Mouse (Mus musculus): Measurements from ENCODE around the gene Slc35e3. TPM values are rescaled to one million over a fixed set of nuclear protein-coding genes. Genes with fewer than 3 reads are reported as not detected.

Slc35e3 gene
- polyA plus RNA-seq, 1 experiment from 2014 or later = 22.4 TPM

DNA sequence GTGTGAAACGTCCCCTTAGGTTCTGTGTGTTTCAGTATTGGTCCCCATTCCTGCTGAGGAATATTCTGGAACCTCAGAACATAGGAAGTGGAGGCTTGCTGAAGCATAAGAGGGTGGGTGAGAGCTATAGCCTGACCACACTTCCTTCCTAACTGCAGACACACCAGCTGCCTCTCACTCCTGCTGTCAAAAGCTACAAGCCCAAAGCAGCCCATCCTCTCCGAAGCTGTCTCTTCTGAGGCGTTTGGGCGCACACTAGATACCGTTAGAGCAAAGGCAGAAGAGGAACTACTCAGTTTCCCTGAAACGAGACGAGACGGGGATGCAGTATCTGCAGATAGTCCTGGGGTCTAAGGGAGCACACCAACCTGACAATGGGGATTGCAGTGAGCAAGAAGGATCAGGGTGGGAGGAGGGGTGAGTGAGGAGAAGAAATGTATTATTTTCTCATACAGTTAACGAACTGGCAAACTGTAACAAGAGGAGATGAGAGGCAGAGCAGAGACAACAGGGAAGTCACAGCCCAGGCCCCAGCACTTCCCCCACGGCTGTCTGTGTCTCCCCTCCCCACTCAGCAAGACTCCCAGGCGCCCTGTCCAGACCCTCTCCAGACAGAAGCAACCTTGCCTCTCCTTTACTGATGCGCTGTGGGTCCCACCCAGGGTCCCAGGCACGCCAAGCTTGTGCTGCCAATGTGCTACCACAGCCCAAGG is 9.1 kb upstream of the Slc35e3 start:
- no peak for DNase-seq (ENCODE audit: extremely low spot score, low spot score)
- no peaks in the 10 kb centered on the region for H3K4me1 ChIP-seq
- no peak overlapping the region for H3K27ac ChIP-seq
- H3K4me3 ChIP-seq = no peak overlapping the region
- no peaks in the 10 kb centered on the region for H3K9me3 ChIP-seq
- WGBS = 91% methylated on average over 13 of the region's 13 CpGs
- peaks cover 98% of the 10 kb centered on the region for H3K36me3 ChIP-seq (replicated peaks)
- no peaks in the 10 kb centered on the region for H3K27me3 ChIP-seq (ENCODE audit: poor library complexity, severe bottlenecking)

- WGBS = 95% methylated on average over 7 of the region's 7 CpGs
- DNase-seq (ENCODE audit: extremely low spot score, low spot score) = no peak
- Histone ChIP-seq H3K27me3 (ENCODE audit: poor library complexity, severe bottlenecking) (no peaks in the 10 kb centered on the region), H3K27ac (no peak overlapping the region), H3K4me1 (no peaks in the 10 kb centered on the region), H3K9me3 (no peaks in the 10 kb centered on the region), H3K4me3 (no peak overlapping the region), H3K36me3 (replicated peaks) (peaks cover 98% of the 10 kb centered on the region)
Observed at GRCm38 (mm10) chr10:117754609-117754940, 8.4 kb upstream of the Slc35e3 start.

- 94% methylated on average over 8 of the region's 8 CpGs for WGBS
Observed at GRCm38 (mm10) chr10:117753711-117754608, 7.8 kb upstream of the Slc35e3 start.

GRCm38 (mm10) chr10:117752851-117753647 is 6.9 kb upstream of the Slc35e3 start:
- no peak for DNase-seq (ENCODE audit: extremely low spot score, low spot score)
- no peaks in the 10 kb centered on the region for H3K27me3 ChIP-seq (ENCODE audit: poor library complexity, severe bottlenecking)
- H3K4me3 ChIP-seq = no peak overlapping the region
- H3K36me3 ChIP-seq (replicated peaks) = peaks cover 98% of the 10 kb centered on the region
- no peaks in the 10 kb centered on the region for H3K4me1 ChIP-seq
- H3K9me3 ChIP-seq = no peaks in the 10 kb centered on the region
- WGBS = 95% methylated on average over 5 of the region's 5 CpGs
- H3K27ac ChIP-seq = no peak overlapping the region

More at GRCm38 (mm10) chr10:117753711-117754608, 7.8 kb upstream of the Slc35e3 start:
- Histone ChIP-seq H3K27ac (no peak overlapping the region), H3K4me3 (no peak overlapping the region), H3K36me3 (replicated peaks) (peaks cover 98% of the 10 kb centered on the region), H3K27me3 (ENCODE audit: poor library complexity, severe bottlenecking) (no peaks in the 10 kb centered on the region), H3K9me3 (no peaks in the 10 kb centered on the region), H3K4me1 (no peaks in the 10 kb centered on the region)
- DNase-seq (ENCODE audit: extremely low spot score, low spot score) = no peak

DNA sequence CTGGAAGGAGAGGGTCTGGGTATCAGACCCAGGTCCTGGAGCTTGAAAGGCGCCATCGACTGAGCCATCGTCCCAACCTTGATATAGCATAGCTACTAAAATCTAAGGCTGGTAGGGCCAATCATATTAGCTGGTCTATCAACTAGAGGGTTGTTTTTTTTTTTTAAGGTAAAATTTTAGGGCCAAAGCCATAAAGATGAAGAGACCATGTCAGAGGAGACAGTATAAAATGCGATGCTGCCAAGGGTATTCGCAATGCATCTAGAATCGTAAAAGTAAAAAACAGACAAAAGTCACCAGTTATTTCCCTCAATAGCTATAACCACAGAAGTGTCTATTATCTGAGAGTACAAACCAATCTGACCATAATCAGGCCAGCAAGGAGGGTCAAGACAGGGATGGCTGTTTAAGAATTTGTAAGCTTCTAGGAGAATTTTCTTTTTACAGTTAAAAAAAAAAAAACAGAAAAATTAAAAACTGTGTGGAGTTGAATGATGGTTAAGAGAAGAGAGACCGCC is 6.2 kb upstream of the Slc35e3 start:
- DNase-seq (ENCODE audit: extremely low spot score, low spot score) = no peak
- 97% methylated on average over 7 of the region's 7 CpGs for WGBS

GRCm38 (mm10) chr10:117751744-117752143 is 5.6 kb upstream of the Slc35e3 start:
- H3K36me3 ChIP-seq (replicated peaks) = peaks cover 93% of the 10 kb centered on the region
- no peaks in the 10 kb centered on the region for H3K27me3 ChIP-seq (ENCODE audit: poor library complexity, severe bottlenecking)
- H3K9me3 ChIP-seq = no peaks in the 10 kb centered on the region
- no peak overlapping the region for H3K4me3 ChIP-seq
- 94% methylated on average over 6 of the region's 6 CpGs for WGBS
- no peaks in the 10 kb centered on the region for H3K4me1 ChIP-seq
- no peak for DNase-seq (ENCODE audit: extremely low spot score, low spot score)
- H3K27ac ChIP-seq = no peak overlapping the region

More for the DNA sequence above, 6.2 kb upstream of the Slc35e3 start:
- Histone ChIP-seq H3K27ac (no peak overlapping the region), H3K9me3 (no peaks in the 10 kb centered on the region), H3K27me3 (ENCODE audit: poor library complexity, severe bottlenecking) (no peaks in the 10 kb centered on the region), H3K36me3 (replicated peaks) (peaks cover 98% of the 10 kb centered on the region), H3K4me1 (no peaks in the 10 kb centered on the region), H3K4me3 (no peak overlapping the region)

- Histone ChIP-seq H3K9me3 (no peaks in the 10 kb centered on the region), H3K27ac (no peak overlapping the region), H3K27me3 (ENCODE audit: poor library complexity, severe bottlenecking) (no peaks in the 10 kb centered on the region), H3K36me3 (replicated peaks) (peaks cover 88% of the 10 kb centered on the region), H3K4me1 (no peaks in the 10 kb centered on the region), H3K4me3 (no peak overlapping the region)
- no peak for DNase-seq (ENCODE audit: extremely low spot score, low spot score)
- 97% methylated on average over 14 of the region's 14 CpGs for WGBS
Observed at GRCm38 (mm10) chr10:117751282-117751610, 5.1 kb upstream of the Slc35e3 start.

- 97% methylated on average over 5 of the region's 5 CpGs for WGBS
- no peak for DNase-seq (ENCODE audit: extremely low spot score, low spot score)
- H3K36me3 ChIP-seq (replicated peaks) = peaks cover 82% of the 10 kb centered on the region
Observed at GRCm38 (mm10) chr10:117750529-117751281, 4.5 kb upstream of the Slc35e3 start.

DNA sequence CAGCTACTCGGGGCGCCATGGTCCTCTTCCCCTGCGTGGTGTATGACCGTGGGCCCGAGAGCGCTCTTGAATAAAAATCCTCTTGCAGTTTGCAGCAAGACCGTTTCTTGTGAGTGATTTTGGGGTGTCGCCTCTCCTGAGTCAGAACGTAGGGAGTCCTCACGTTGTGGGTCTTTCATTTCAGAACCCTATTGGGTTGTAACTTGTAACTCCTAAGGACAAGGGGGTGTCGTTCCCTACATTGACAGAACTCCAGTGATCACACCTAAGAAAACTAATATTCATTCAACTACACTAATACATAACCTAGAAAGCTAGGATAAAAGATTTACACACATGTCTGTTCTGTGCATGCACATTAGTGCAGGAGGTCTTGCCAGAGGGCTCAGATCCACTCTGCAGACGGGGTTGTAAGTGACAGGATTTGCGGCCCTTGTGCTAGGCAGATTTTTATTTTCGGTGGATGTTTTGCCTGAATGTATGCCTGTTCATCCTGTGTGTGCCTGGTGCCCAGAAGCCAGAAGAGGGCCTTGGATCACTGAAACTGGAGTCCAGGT is 3.7 kb upstream of the Slc35e3 start:
- Histone ChIP-seq H3K27me3 (ENCODE audit: poor library complexity, severe bottlenecking) (no peaks in the 10 kb centered on the region), H3K4me3 (no peak overlapping the region), H3K36me3 (replicated peaks) (peaks cover 74% of the 10 kb centered on the region), H3K4me1 (peaks cover 7% of the 10 kb centered on the region), H3K27ac (no peak overlapping the region), H3K9me3 (no peaks in the 10 kb centered on the region)
- no peak for DNase-seq (ENCODE audit: extremely low spot score, low spot score)
- 95% methylated on average over 14 of the region's 14 CpGs for WGBS

More at GRCm38 (mm10) chr10:117750529-117751281, 4.5 kb upstream of the Slc35e3 start:
- H3K27ac ChIP-seq = no peak overlapping the region
- no peaks in the 10 kb centered on the region for H3K4me1 ChIP-seq
- H3K9me3 ChIP-seq = no peaks in the 10 kb centered on the region
- no peaks in the 10 kb centered on the region for H3K27me3 ChIP-seq (ENCODE audit: poor library complexity, severe bottlenecking)
- no peak overlapping the region for H3K4me3 ChIP-seq

- 97% methylated on average over 10 of the region's 10 CpGs for WGBS
- Histone ChIP-seq H3K4me1 (peaks cover 14% of the 10 kb centered on the region), H3K36me3 (replicated peaks) (peaks cover 67% of the 10 kb centered on the region), H3K27ac (no peak overlapping the region), H3K27me3 (ENCODE audit: poor library complexity, severe bottlenecking) (no peaks in the 10 kb centered on the region), H3K9me3 (no peaks in the 10 kb centered on the region), H3K4me3 (no peak overlapping the region)
- DNase-seq (ENCODE audit: extremely low spot score, low spot score) = no peak
Observed at GRCm38 (mm10) chr10:117749050-117749686, 3.0 kb upstream of the Slc35e3 start.

DNA sequence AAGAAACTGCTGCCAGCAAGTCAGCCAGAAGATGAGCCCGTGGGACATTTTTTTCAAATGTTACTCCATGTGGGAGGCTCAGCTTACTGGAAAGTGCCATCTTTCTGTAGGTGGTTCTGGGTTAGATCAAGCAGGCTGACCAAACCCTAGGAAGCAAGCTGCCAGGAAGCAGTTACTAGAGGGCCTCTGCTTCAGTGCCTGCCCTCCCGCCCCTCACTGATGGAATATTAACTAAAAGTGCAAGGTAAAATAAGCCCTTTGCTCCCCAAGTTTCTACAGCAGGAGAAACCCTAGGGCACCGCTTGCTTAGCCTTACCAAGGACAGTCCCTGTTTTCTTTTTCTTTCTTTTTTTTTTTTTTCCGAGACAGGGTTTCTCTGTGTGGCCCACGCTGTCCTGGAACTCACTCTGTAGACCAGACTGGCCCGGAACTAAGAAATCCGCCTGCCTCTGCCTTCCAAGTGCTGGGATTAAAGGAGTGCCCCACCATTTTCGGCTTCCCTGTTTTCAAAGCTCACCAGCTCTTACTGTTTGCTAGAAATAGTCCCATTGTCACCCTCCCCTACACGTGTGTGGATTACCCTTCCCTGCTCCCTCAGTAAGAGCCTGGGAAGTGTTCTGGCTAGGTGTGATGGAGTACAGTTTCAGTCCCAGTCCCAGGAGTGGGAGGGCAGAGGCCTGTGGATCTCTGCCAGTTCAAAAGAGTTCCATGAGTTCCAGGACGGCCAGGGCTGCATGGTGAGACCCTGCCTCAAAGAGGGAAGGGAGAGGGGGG is 2.3 kb upstream of the Slc35e3 start:
- 88% methylated on average over 10 of the region's 10 CpGs for WGBS

More for the DNA sequence above, 2.3 kb upstream of the Slc35e3 start:
- peaks cover 66% of the 10 kb centered on the region for H3K36me3 ChIP-seq (replicated peaks)
- H3K27me3 ChIP-seq (ENCODE audit: poor library complexity, severe bottlenecking) = no peaks in the 10 kb centered on the region
- H3K9me3 ChIP-seq = no peaks in the 10 kb centered on the region
- DNase-seq (ENCODE audit: extremely low spot score, low spot score) = no peak
- peaks cover 21% of the 10 kb centered on the region for H3K4me1 ChIP-seq
- H3K27ac ChIP-seq = no peak overlapping the region
- H3K4me3 ChIP-seq = no peak overlapping the region

Measured in forebrain, embryonic 10.5 days (tissue).